Mouse (Mus musculus) E14TG2a.4 (cell line): ENCODE results near the gene Grm8.

Source experiments
- CTCF ChIP-seq: conservative IDR thresholded peaks from 2 replicates; pipeline ENCODE4 v1.5.1; 2014; ENCODE audit warnings: low read length
- NANOG ChIP-seq: IDR thresholded peaks from 2 replicates; pipeline ENCODE4 v1.6.1; 2014; ENCODE audit warnings: borderline replicate concordance, low read length, mixed read lengths
- POU5F1 ChIP-seq: IDR thresholded peaks from 2 replicates; pipeline ENCODE4 v1.6.1; 2014; ENCODE audit warnings: low read length, borderline replicate concordance

- no peak for TF ChIP-seq CTCF
- TF ChIP-seq NANOG: 0 out of 2 replicates have a peak, but pooled peaks have one; percentile 5
- no peak for TF ChIP-seq POU5F1
Observed at GRCm38 (mm10) chr6:28132056-28132455, 2.9 kb downstream of the Grm8 start.
